Mouse (Mus musculus) monocyte, adult 2 months (primary cell): ENCODE results near the gene Trpm1.

ENCODE experiments used
- DNase-seq, 2 experiments: peaks; one replicate each; pipeline ENCODE4 v3.0.0; 2022; ENCODE audit warnings: low spot score in 2 of 2, low read depth in 1 of 2

The Trpm1 gene

GRCm38 (mm10) chr7:64286566-64286965 lies 132.9 kb downstream of the Trpm1 start:
- DNase-seq: no peak

- DNase-seq: peak; percentile 95 to 97
These were observed 133.9 kb downstream of the Trpm1 start, which contains the start of gene Mtmr10 for GRCm38 (mm10) chr7:64287414-64288091. Mtmr10 (plus strand) TSS chr7:64287653.

- DNase-seq: no peak
These were observed 135.8 kb downstream of the Trpm1 start for GRCm38 (mm10) chr7:64289416-64289815.

GRCm38 (mm10) chr7:64290431-64290830 lies 136.8 kb downstream of the Trpm1 start:
- DNase-seq: no peak

- no peak for DNase-seq
These were observed 138.1 kb downstream of the Trpm1 start for GRCm38 (mm10) chr7:64291722-64292121.

GRCm38 (mm10) chr7:64296286-64297010 lies 142.8 kb downstream of the Trpm1 start:
- DNase-seq: no peak

- no peak for DNase-seq
These were observed 156.6 kb downstream of the Trpm1 start for GRCm38 (mm10) chr7:64310241-64310640.

GRCm38 (mm10) chr7:64310756-64311155 lies 157.1 kb downstream of the Trpm1 start:
- no peak for DNase-seq

GRCm38 (mm10) chr7:64312811-64313210 lies 159.2 kb downstream of the Trpm1 start:
- no peak for DNase-seq
